Mouse (Mus musculus): ENCODE results near the gene Hhip. TPM values are rescaled to one million over a fixed set of nuclear protein-coding genes. Genes with fewer than 3 reads are reported as not detected.

Gene Hhip
- polyA plus RNA-seq (2015; fragmentation: Nextera tagmentation; extraction: Ambion mirVana), result 67.8 and 68.3 TPM in 2 replicates

DNA sequence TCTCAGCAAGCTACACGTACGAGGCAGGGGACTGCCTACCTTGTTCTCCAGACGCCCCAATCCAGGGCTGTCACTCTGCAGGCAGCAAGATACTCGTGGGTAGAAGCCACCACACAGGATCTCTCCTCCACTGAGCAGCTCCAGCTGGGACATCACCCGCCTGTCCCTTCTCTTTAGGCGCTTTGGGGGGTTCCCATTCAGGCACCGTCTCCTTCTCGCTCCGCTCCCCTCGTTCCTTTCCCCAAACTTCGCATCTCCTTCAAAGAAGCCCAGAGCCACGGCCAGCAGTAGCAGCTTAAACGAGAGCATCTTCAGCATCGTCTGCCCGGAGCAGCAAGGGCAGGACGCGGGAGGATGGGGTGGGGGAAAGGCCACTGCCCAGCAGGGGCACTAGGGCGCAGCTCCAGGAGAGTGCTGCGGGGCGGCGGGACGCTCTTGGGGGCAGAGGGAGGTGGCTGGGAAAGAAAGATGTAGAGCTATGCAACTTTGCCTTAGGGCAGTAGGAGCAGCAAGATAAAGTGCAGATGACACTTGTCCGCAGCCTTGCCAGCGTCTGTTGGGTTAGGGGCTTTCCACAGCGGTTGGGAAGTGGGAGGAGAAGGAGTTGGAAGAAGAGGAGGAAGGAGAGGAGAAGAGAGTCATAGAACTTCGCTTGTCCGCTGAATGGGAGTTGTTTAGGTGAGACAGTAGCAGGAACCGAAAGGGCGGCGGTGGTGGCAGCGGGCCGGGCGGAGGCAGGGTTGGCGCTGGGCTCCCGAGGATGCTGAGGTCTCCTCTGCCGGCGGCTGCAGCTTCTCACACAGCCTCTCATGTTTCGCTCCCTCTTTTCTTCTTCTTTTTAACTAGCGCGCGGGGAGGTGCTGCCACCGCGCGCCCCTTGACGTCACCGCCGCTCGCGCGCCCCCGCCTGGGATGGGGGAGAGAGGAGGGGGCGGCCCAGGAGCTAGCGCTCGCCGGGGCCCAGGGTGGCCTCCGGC, at the start of gene Hhip:
Gene Hhip, minus strand, starts transcription at position 809 of the 977 bp plus-strand sequence.
- H3K4me1 ChIP-seq (replicated peaks; ENCODE audit: control insufficient read depth, insufficient read depth, low read length), result peaks cover 9% of the 10 kb centered on the region; the same call in 1 of the 2 replicates
- no peaks in the 10 kb centered on the region for H3K27me3 ChIP-seq (ENCODE audit: control insufficient read depth, insufficient read depth, low read depth, low read length)
- no peaks in the 10 kb centered on the region for H3K9me3 ChIP-seq (ENCODE audit: control insufficient read depth, low read length)
- H3K9ac ChIP-seq (ENCODE audit: low read length), result peak within 1 kb of the TSS; percentile 65
- H3K4me2 ChIP-seq (ENCODE audit: low read depth, low read length), result peak within 1 kb of the TSS; percentile 91
- H3K4me3 ChIP-seq (ENCODE audit: low read length), result peak within 1 kb of the TSS; percentile 68
- H3K36me3 ChIP-seq (ENCODE audit: control insufficient read depth, insufficient read depth, low read length), result no peaks in the 10 kb centered on the region
- H3K27ac ChIP-seq (ENCODE audit: low read length), result peak within 1 kb of the TSS; percentile 36
- WGBS, result under 1% methylated on average over 40 of the region's 56 CpGs
- ATAC-seq (ENCODE audit: low read depth), result peak; percentile 81

- H3K9me3 ChIP-seq (ENCODE audit: control insufficient read depth, low read length), result no peaks in the 10 kb centered on the region
- H3K4me3 ChIP-seq (ENCODE audit: low read length), result no peak overlapping the region
- H3K27me3 ChIP-seq (ENCODE audit: control insufficient read depth, insufficient read depth, low read depth, low read length), result no peaks in the 10 kb centered on the region
- H3K4me1 ChIP-seq (replicated peaks; ENCODE audit: control insufficient read depth, insufficient read depth, low read length), result no peaks in the 10 kb centered on the region
- WGBS, result 86% methylated on average over 2 of the region's 2 CpGs
- H3K4me2 ChIP-seq (ENCODE audit: low read depth, low read length), result no peak overlapping the region
- ATAC-seq (ENCODE audit: low read depth), result no peak
- H3K36me3 ChIP-seq (ENCODE audit: control insufficient read depth, insufficient read depth, low read length), result no peaks in the 10 kb centered on the region
- H3K27ac ChIP-seq (ENCODE audit: low read length), result no peak overlapping the region
- no peak overlapping the region for H3K9ac ChIP-seq (ENCODE audit: low read length)
Observed at GRCm38 (mm10) chr8:80087021-80087420, 29.2 kb upstream of the Hhip start.

DNA sequence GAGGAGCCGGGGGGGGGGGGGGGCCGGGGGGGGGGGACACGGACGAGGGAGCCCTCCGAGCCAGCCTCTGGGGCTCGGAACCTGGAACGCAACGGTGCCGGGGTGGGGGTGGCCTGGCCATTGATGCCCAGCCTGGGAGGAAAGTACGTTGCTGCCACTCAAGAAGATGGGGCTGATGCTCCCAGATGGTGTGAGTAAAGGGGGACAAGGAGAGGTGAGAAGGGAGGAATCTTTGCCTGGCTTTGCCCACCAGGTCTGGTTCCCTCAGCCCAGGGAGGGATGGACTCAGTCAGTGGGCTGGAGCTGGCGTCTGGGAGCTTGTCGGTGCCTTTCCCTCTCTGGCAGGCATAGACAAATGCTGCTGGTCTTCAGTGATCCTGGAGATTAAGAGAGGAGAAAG, 387 bp upstream of the Hhip start:
- peak; percentile 19; the same call in 1 of the 2 replicates for ATAC-seq (ENCODE audit: low read depth)
- Histone ChIP-seq H3K27ac (ENCODE audit: low read length) (peak overlapping the region; percentile 36), H3K36me3 (ENCODE audit: control insufficient read depth, insufficient read depth, low read length) (no peaks in the 10 kb centered on the region), H3K27me3 (ENCODE audit: control insufficient read depth, insufficient read depth, low read depth, low read length) (no peaks in the 10 kb centered on the region), H3K9me3 (ENCODE audit: control insufficient read depth, low read length) (no peaks in the 10 kb centered on the region), H3K4me3 (ENCODE audit: low read length) (peak overlapping the region; percentile 68), H3K4me2 (ENCODE audit: low read depth, low read length) (peak overlapping the region; percentile 91), H3K4me1 (replicated peaks; ENCODE audit: control insufficient read depth, insufficient read depth, low read length) (peaks cover 9% of the 10 kb centered on the region; the same call in 1 of the 2 replicates), H3K9ac (ENCODE audit: low read length) (peak overlapping the region; percentile 52)
- WGBS, result 3% methylated on average over 8 of the region's 12 CpGs

GRCm38 (mm10) chr8:80056331-80057070, 1.3 kb downstream of the Hhip start:
- WGBS, result 9% methylated on average over 13 of the region's 13 CpGs
- peak overlapping the region; percentile 91 for H3K4me2 ChIP-seq (ENCODE audit: low read depth, low read length)
- peak overlapping the region; percentile 68 for H3K4me3 ChIP-seq (ENCODE audit: low read length)
- H3K27ac ChIP-seq (ENCODE audit: low read length), result peak overlapping the region; percentile 36; the same call in 1 of the 2 replicates
- H3K4me1 ChIP-seq (replicated peaks; ENCODE audit: control insufficient read depth, insufficient read depth, low read length), result peaks cover 9% of the 10 kb centered on the region; the same call in 1 of the 2 replicates
- H3K9ac ChIP-seq (ENCODE audit: low read length), result peak overlapping the region; percentile 65
- H3K27me3 ChIP-seq (ENCODE audit: control insufficient read depth, insufficient read depth, low read depth, low read length), result no peaks in the 10 kb centered on the region
- no peaks in the 10 kb centered on the region for H3K9me3 ChIP-seq (ENCODE audit: control insufficient read depth, low read length)
- no peak for ATAC-seq (ENCODE audit: low read depth)
- no peaks in the 10 kb centered on the region for H3K36me3 ChIP-seq (ENCODE audit: control insufficient read depth, insufficient read depth, low read length)

- no peaks in the 10 kb centered on the region for H3K27me3 ChIP-seq (ENCODE audit: control insufficient read depth, insufficient read depth, low read depth, low read length)
- H3K9ac ChIP-seq (ENCODE audit: low read length), result peak overlapping the region; percentile 65
- peaks cover 9% of the 10 kb centered on the region; the same call in 1 of the 2 replicates for H3K4me1 ChIP-seq (replicated peaks; ENCODE audit: control insufficient read depth, insufficient read depth, low read length)
- H3K9me3 ChIP-seq (ENCODE audit: control insufficient read depth, low read length), result no peaks in the 10 kb centered on the region
- WGBS, result 14% methylated on average over 10 of the region's 10 CpGs
- H3K27ac ChIP-seq (ENCODE audit: low read length), result peak overlapping the region; percentile 26
- H3K4me3 ChIP-seq (ENCODE audit: low read length), result peak overlapping the region; percentile 68
- H3K4me2 ChIP-seq (ENCODE audit: low read depth, low read length), result peak overlapping the region; percentile 91
- ATAC-seq (ENCODE audit: low read depth), result no peak
- H3K36me3 ChIP-seq (ENCODE audit: control insufficient read depth, insufficient read depth, low read length), result no peaks in the 10 kb centered on the region
Observed at GRCm38 (mm10) chr8:80055777-80056176, 2.0 kb downstream of the Hhip start.

- H3K9ac ChIP-seq (ENCODE audit: low read length), result peak overlapping the region; percentile 0; the same call in 1 of the 2 replicates
- WGBS, result 23% methylated on average over 6 of the region's 6 CpGs
- H3K27me3 ChIP-seq (ENCODE audit: control insufficient read depth, insufficient read depth, low read depth, low read length), result no peaks in the 10 kb centered on the region
- no peaks in the 10 kb centered on the region for H3K36me3 ChIP-seq (ENCODE audit: control insufficient read depth, insufficient read depth, low read length)
- peak overlapping the region; percentile 91 for H3K4me2 ChIP-seq (ENCODE audit: low read depth, low read length)
- ATAC-seq (ENCODE audit: low read depth), result no peak; the same call in 1 of the 2 replicates
- H3K4me3 ChIP-seq (ENCODE audit: low read length), result peak overlapping the region; percentile 68
- H3K9me3 ChIP-seq (ENCODE audit: control insufficient read depth, low read length), result no peaks in the 10 kb centered on the region
- H3K4me1 ChIP-seq (replicated peaks; ENCODE audit: control insufficient read depth, insufficient read depth, low read length), result peaks cover 9% of the 10 kb centered on the region; the same call in 1 of the 2 replicates
- H3K27ac ChIP-seq (ENCODE audit: low read length), result no peak overlapping the region
Observed at GRCm38 (mm10) chr8:80055094-80055493, 2.7 kb downstream of the Hhip start.

DNA sequence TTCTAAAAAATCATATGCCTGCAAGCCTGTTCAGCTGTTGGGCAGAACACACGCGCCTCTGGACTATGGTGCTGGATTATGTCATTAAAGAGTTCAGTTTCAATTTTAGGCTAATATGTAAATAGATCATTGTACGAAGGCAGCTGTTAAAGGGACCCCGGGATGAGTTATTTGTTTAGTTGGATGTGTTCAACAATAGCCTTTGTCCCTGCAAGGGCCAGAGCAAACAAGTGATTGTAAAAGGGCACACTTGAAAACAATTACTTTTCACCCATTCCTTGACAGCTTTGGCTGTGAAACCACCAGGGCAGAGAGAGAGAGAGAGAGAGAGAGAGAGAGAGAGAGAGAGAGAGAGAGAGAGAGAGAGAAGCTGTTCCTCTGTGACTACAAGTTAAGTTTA, 3.6 kb downstream of the Hhip start:
- H3K4me1 ChIP-seq (replicated peaks; ENCODE audit: control insufficient read depth, insufficient read depth, low read length), result peaks cover 14% of the 10 kb centered on the region; the same call in 1 of the 2 replicates
- no peak for ATAC-seq (ENCODE audit: low read depth)
- 0 out of 2 replicates have a peak overlapping the region, but pooled peaks have one; percentile 17 for H3K27ac ChIP-seq (ENCODE audit: low read length)
- 0 out of 2 replicates have a peak overlapping the region, but pooled peaks have one; percentile 39 for H3K9ac ChIP-seq (ENCODE audit: low read length)
- WGBS, result 19% methylated on average over 4 of the region's 4 CpGs
- H3K4me3 ChIP-seq (ENCODE audit: low read length), result peak overlapping the region; percentile 31
- H3K4me2 ChIP-seq (ENCODE audit: low read depth, low read length), result peak overlapping the region; percentile 45
- no peaks in the 10 kb centered on the region for H3K9me3 ChIP-seq (ENCODE audit: control insufficient read depth, low read length)
- H3K36me3 ChIP-seq (ENCODE audit: control insufficient read depth, insufficient read depth, low read length), result no peaks in the 10 kb centered on the region
- no peaks in the 10 kb centered on the region for H3K27me3 ChIP-seq (ENCODE audit: control insufficient read depth, insufficient read depth, low read depth, low read length)

- Histone ChIP-seq H3K4me1 (replicated peaks; ENCODE audit: control insufficient read depth, insufficient read depth, low read length) (peaks cover 11% of the 10 kb centered on the region; the same call in 1 of the 2 replicates), H3K27me3 (ENCODE audit: control insufficient read depth, insufficient read depth, low read depth, low read length) (no peaks in the 10 kb centered on the region), H3K9me3 (ENCODE audit: control insufficient read depth, low read length) (no peaks in the 10 kb centered on the region), H3K4me2 (ENCODE audit: low read depth, low read length) (no peak overlapping the region), H3K9ac (ENCODE audit: low read length) (no peak overlapping the region), H3K4me3 (ENCODE audit: low read length) (no peak overlapping the region), H3K36me3 (ENCODE audit: control insufficient read depth, insufficient read depth, low read length) (0 out of 2 replicates have a peak, but pooled peaks cover 2% of the 10 kb centered on the region), H3K27ac (ENCODE audit: low read length) (no peak overlapping the region)
- no peak for ATAC-seq (ENCODE audit: low read depth)
- WGBS, result 24% methylated on average over 1 of the region's 1 CpGs
Observed at GRCm38 (mm10) chr8:80052838-80053237, 5.0 kb downstream of the Hhip start.
